Mouse (Mus musculus) bone marrow, adult 2 months (tissue): ENCODE results near the gene Tenm4.

ENCODE experiments used
- CTCF ChIP-seq: fragments of 200-500 bp; IDR thresholded peaks from 2 replicates; pipeline ENCODE4 v1.5.1; 2011; ENCODE audit warnings: low read length, control low read depth; ENCODE audit not compliant: control insufficient read depth, insufficient read depth
- POLR2A ChIP-seq: fragments of 200-500 bp; IDR thresholded peaks from 2 replicates; pipeline ENCODE4 v1.6.1; 2011; ENCODE audit warnings: low read depth, mild to moderate bottlenecking, control low read depth, low read length, borderline replicate concordance; ENCODE audit not compliant: control insufficient read depth

- TF ChIP-seq CTCF, result no peak
- TF ChIP-seq POLR2A, result no peak
These were observed 107.3 kb downstream of the Tenm4 start for GRCm38 (mm10) chr7:96278378-96278777.
